Mouse (Mus musculus): ENCODE data around the gene Syt13. TPM values are rescaled to one million over a fixed set of nuclear protein-coding genes. Genes with fewer than 3 reads are reported as not detected.
A peak's percentile ranks its signal among the peaks of the same experiment; 100 is the strongest.

Syt13 gene
- polyA plus RNA-seq (2015; fragmentation: Nextera tagmentation; extraction: Ambion mirVana) = 0.34 and 1.2 TPM in 2 replicates

- H3K27me3 ChIP-seq = peaks cover 59% of the 10 kb centered on the region
- H3K27ac ChIP-seq = no peak within 1 kb of the TSS
- peak within 1 kb of the TSS; percentile 36; the same call in 1 of the 2 replicates for H3K9ac ChIP-seq
Measured at GRCm38 (mm10) chr2:92914933-92915553, at the start of gene Syt13. Gene Syt13, plus strand, starts transcription at chr2:92915098.

GRCm38 (mm10) chr2:92866616-92867015, 48.3 kb upstream of the Syt13 start:
- Histone ChIP-seq H3K27ac (no peak overlapping the region), H3K9me3 (replicated peaks) (no peaks in the 10 kb centered on the region), H3K4me3 (no peak overlapping the region), H3K9ac (no peak overlapping the region), H3K4me2 (no peak overlapping the region), H3K4me1 (replicated peaks) (no peaks in the 10 kb centered on the region), H3K27me3 (no peaks in the 10 kb centered on the region), H3K36me3 (no peaks in the 10 kb centered on the region)
- 9% methylated on average over 2 of the region's 2 CpGs for WGBS
- no peak for ATAC-seq (replicated peaks; ENCODE audit: insufficient number of reproducible peaks, insufficient read depth, low FRiP score, low read depth)

More at GRCm38 (mm10) chr2:92914933-92915553, at the start of gene Syt13:
- H3K9me3 ChIP-seq (replicated peaks) = no peaks in the 10 kb centered on the region
- peak; percentile 34; the same call in 1 of the 2 replicates for ATAC-seq (replicated peaks; ENCODE audit: insufficient number of reproducible peaks, insufficient read depth, low FRiP score, low read depth)
- peak within 1 kb of the TSS; percentile 79 for H3K4me2 ChIP-seq
- H3K4me3 ChIP-seq = peak within 1 kb of the TSS; percentile 45
- WGBS = 1% methylated on average over 38 of the region's 38 CpGs
- H3K4me1 ChIP-seq (replicated peaks) = peaks cover 8% of the 10 kb centered on the region
- no peaks in the 10 kb centered on the region for H3K36me3 ChIP-seq

DNA sequence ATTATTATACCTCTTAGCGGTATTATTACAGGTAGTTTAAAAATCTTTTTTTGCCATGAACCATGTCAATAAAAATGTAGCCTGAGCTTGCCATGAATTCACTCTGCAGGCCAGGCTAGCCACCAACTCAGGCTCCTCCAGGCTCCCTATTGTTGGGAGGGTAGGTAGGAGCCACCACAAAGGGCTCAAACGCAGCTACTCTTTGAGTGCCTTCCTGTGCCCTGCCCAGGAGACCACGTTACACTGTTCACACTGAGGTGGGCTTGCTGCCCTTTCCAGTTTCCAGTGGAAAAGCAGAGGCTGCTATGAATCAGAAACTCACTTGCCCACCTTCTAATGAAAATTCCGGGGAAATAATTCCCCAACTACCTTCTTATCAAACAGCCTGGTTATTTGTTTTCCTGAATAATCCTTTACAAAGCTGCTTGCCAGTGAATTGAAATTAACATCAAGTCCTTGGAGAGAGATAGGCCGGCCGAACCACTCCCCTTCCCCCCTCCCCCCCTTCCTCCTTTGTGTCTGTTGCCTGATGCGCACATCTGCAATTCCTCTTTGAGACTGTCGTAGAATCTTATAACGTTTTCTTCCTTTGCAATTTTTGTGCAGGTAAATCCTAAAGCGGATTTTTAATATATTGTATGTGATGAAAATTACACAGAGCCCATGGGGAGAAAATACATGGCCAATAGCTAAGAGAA, 44.6 kb upstream of the Syt13 start:
- no peaks in the 10 kb centered on the region for H3K36me3 ChIP-seq
- H3K4me2 ChIP-seq = no peak overlapping the region
- no peak for ATAC-seq (replicated peaks; ENCODE audit: insufficient number of reproducible peaks, insufficient read depth, low FRiP score, low read depth)
- H3K27me3 ChIP-seq = no peaks in the 10 kb centered on the region
- no peak overlapping the region for H3K4me3 ChIP-seq
- no peak overlapping the region for H3K27ac ChIP-seq
- H3K9ac ChIP-seq = no peak overlapping the region
- 26% methylated on average over 10 of the region's 10 CpGs for WGBS
- H3K9me3 ChIP-seq (replicated peaks) = no peaks in the 10 kb centered on the region
- H3K4me1 ChIP-seq (replicated peaks) = no peaks in the 10 kb centered on the region

GRCm38 (mm10) chr2:92871093-92871686, 43.7 kb upstream of the Syt13 start:
- H3K4me2 ChIP-seq = no peak overlapping the region
- H3K9ac ChIP-seq = no peak overlapping the region
- no peaks in the 10 kb centered on the region for H3K27me3 ChIP-seq
- ATAC-seq (replicated peaks; ENCODE audit: insufficient number of reproducible peaks, insufficient read depth, low FRiP score, low read depth) = no peak
- H3K4me3 ChIP-seq = no peak overlapping the region
- H3K36me3 ChIP-seq = no peaks in the 10 kb centered on the region
- no peaks in the 10 kb centered on the region for H3K4me1 ChIP-seq (replicated peaks)
- H3K9me3 ChIP-seq (replicated peaks) = no peaks in the 10 kb centered on the region
- no peak overlapping the region for H3K27ac ChIP-seq
- 64% methylated on average over 7 of the region's 7 CpGs for WGBS

DNA sequence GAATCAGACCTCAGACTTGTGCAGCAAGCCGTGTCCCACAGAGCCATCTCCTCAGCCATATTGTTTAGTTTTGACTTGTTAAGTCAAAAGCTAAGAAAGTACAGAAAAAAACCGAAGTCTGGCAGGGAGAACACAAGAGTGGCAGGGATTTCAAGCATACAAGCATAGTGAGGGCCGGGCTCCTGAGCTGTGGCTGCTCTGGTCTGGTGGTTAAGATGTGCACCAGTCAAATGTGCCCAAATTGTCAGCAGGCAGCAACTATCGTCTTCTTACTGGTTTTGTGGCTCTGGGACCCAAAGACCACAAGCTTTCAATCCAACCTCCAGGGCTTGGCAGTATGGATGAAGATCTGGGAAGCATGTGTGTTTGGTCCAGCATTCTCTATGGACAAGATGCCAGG, 42.2 kb upstream of the Syt13 start:
- Histone ChIP-seq H3K4me3 (no peak overlapping the region), H3K9ac (no peak overlapping the region), H3K27me3 (no peaks in the 10 kb centered on the region), H3K4me2 (no peak overlapping the region), H3K4me1 (replicated peaks) (no peaks in the 10 kb centered on the region), H3K9me3 (replicated peaks) (no peaks in the 10 kb centered on the region), H3K27ac (no peak overlapping the region), H3K36me3 (no peaks in the 10 kb centered on the region)
- 73% methylated on average over 4 of the region's 4 CpGs for WGBS
- ATAC-seq (replicated peaks; ENCODE audit: insufficient number of reproducible peaks, insufficient read depth, low FRiP score, low read depth) = no peak

- no peaks in the 10 kb centered on the region for H3K36me3 ChIP-seq
- 76% methylated on average over 1 of the region's 1 CpGs for WGBS
- no peak for ATAC-seq (replicated peaks; ENCODE audit: insufficient number of reproducible peaks, insufficient read depth, low FRiP score, low read depth)
Measured at GRCm38 (mm10) chr2:92874592-92874991, 40.3 kb upstream of the Syt13 start.

DNA sequence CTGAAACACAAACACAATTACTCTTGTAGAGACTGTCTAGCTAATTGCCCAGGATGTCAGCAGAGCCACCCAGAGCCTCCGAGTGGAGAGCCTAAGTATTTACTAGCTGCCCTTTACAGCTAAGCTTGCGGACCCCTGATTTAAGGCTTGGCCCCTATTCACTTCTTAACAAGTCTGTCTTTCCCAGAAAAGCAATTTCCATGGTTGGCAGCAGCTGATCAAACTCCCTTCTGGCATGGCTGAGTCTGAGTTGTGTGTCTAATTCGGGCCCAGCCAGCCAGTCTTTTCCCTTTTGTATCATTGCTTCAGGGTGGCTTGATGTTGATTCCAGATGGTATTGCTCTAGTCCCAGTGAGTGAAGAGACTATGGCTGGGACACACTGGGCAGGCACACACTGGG, 37.4 kb upstream of the Syt13 start:
- no peaks in the 10 kb centered on the region for H3K9me3 ChIP-seq (replicated peaks)
- H3K4me2 ChIP-seq = no peak overlapping the region
- H3K27ac ChIP-seq = no peak overlapping the region
- H3K27me3 ChIP-seq = 0 out of 2 replicates have a peak, but pooled peaks cover 7% of the 10 kb centered on the region
- no peak for ATAC-seq (replicated peaks; ENCODE audit: insufficient number of reproducible peaks, insufficient read depth, low FRiP score, low read depth)
- WGBS = 71% methylated on average over 3 of the region's 3 CpGs
- H3K36me3 ChIP-seq = no peaks in the 10 kb centered on the region
- H3K4me1 ChIP-seq (replicated peaks) = no peaks in the 10 kb centered on the region
- H3K4me3 ChIP-seq = no peak overlapping the region
- H3K9ac ChIP-seq = no peak overlapping the region

More at GRCm38 (mm10) chr2:92874592-92874991, 40.3 kb upstream of the Syt13 start:
- H3K4me1 ChIP-seq (replicated peaks) = no peaks in the 10 kb centered on the region
- 0 out of 2 replicates have a peak, but pooled peaks cover 2% of the 10 kb centered on the region for H3K27me3 ChIP-seq
- H3K4me3 ChIP-seq = no peak overlapping the region
- no peaks in the 10 kb centered on the region for H3K9me3 ChIP-seq (replicated peaks)
- no peak overlapping the region for H3K9ac ChIP-seq
- no peak overlapping the region for H3K27ac ChIP-seq
- H3K4me2 ChIP-seq = no peak overlapping the region

GRCm38 (mm10) chr2:92883039-92883911, 31.6 kb upstream of the Syt13 start:
- no peak for ATAC-seq (replicated peaks; ENCODE audit: insufficient number of reproducible peaks, insufficient read depth, low FRiP score, low read depth)
- Histone ChIP-seq H3K4me3 (no peak overlapping the region), H3K36me3 (no peaks in the 10 kb centered on the region), H3K4me2 (peak overlapping the region; percentile 34; the same call in 1 of the 2 replicates), H3K9ac (no peak overlapping the region), H3K4me1 (replicated peaks) (peaks cover 9% of the 10 kb centered on the region), H3K27me3 (0 out of 2 replicates have a peak, but pooled peaks cover 7% of the 10 kb centered on the region), H3K9me3 (replicated peaks) (no peaks in the 10 kb centered on the region), H3K27ac (no peak overlapping the region)
- 3% methylated on average over 15 of the region's 15 CpGs for WGBS

DNA sequence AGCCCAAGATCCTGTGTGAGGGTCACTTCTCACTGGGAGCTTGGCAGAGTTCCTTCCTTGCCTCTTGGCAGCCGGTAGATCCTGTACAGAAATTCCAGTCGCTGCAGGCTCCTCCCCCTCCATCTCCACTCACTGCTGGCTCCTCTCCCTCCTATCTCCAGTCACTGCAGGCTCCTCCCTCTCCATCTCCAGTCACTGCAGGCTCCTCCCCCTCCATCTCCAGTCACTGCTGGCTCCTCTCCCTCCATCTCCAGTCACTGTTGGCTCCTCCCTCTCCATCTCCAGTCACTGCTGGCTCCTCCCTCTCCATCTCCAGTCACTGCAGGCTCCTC, 31.0 kb upstream of the Syt13 start:
- H3K9me3 ChIP-seq (replicated peaks) = no peaks in the 10 kb centered on the region
- H3K4me2 ChIP-seq = 0 out of 2 replicates have a peak overlapping the region, but pooled peaks have one; percentile 34
- WGBS = 5% methylated on average over 2 of the region's 2 CpGs
- no peak overlapping the region for H3K27ac ChIP-seq
- H3K27me3 ChIP-seq = 0 out of 2 replicates have a peak, but pooled peaks cover 7% of the 10 kb centered on the region
- peaks cover 9% of the 10 kb centered on the region for H3K4me1 ChIP-seq (replicated peaks)
- H3K9ac ChIP-seq = no peak overlapping the region
- no peaks in the 10 kb centered on the region for H3K36me3 ChIP-seq
- ATAC-seq (replicated peaks; ENCODE audit: insufficient number of reproducible peaks, insufficient read depth, low FRiP score, low read depth) = no peak
- no peak overlapping the region for H3K4me3 ChIP-seq

- ATAC-seq (replicated peaks; ENCODE audit: insufficient number of reproducible peaks, insufficient read depth, low FRiP score, low read depth) = no peak
- no peak overlapping the region for H3K4me3 ChIP-seq
- 0 out of 2 replicates have a peak, but pooled peaks cover 1% of the 10 kb centered on the region for H3K27me3 ChIP-seq
- H3K9me3 ChIP-seq (replicated peaks) = no peaks in the 10 kb centered on the region
- no peaks in the 10 kb centered on the region for H3K36me3 ChIP-seq
- H3K4me2 ChIP-seq = no peak overlapping the region
- WGBS = 82% methylated on average over 6 of the region's 6 CpGs
- H3K9ac ChIP-seq = no peak overlapping the region
- H3K27ac ChIP-seq = no peak overlapping the region
- peaks cover 9% of the 10 kb centered on the region for H3K4me1 ChIP-seq (replicated peaks)
Measured at GRCm38 (mm10) chr2:92884976-92885375, 29.9 kb upstream of the Syt13 start.

GRCm38 (mm10) chr2:92886862-92887261, 28.0 kb upstream of the Syt13 start:
- WGBS = 57% methylated on average over 3 of the region's 3 CpGs
- H3K4me3 ChIP-seq = no peak overlapping the region
- peaks cover 9% of the 10 kb centered on the region for H3K4me1 ChIP-seq (replicated peaks)
- no peak overlapping the region for H3K9ac ChIP-seq
- no peak for ATAC-seq (replicated peaks; ENCODE audit: insufficient number of reproducible peaks, insufficient read depth, low FRiP score, low read depth)
- no peaks in the 10 kb centered on the region for H3K9me3 ChIP-seq (replicated peaks)
- no peak overlapping the region for H3K27ac ChIP-seq
- H3K27me3 ChIP-seq = no peaks in the 10 kb centered on the region
- H3K4me2 ChIP-seq = no peak overlapping the region
- H3K36me3 ChIP-seq = no peaks in the 10 kb centered on the region

All from heart, embryonic 15.5 days (tissue).